Mouse (Mus musculus): ENCODE measurements around the gene Arhgap42. TPM values are rescaled to one million over a fixed set of nuclear protein-coding genes. Genes with fewer than 3 reads are reported as not detected.

The Arhgap42 gene
- polyA plus RNA-seq, 1 experiment: 12.6 TPM

- Histone ChIP-seq H3K4me3 (ENCODE audit: insufficient read depth, low read depth, low read length) (no peak overlapping the region), H3K4me1 (ENCODE audit: control insufficient read depth, insufficient read depth, low read length) (no peaks in the 10 kb centered on the region), H3K36me3 (ENCODE audit: control insufficient read depth, insufficient read depth, low read length) (no peaks in the 10 kb centered on the region), H3K27ac (ENCODE audit: insufficient read depth, low read depth, low read length) (no peak overlapping the region), H3K27me3 (replicated peaks; ENCODE audit: control insufficient read depth, insufficient read depth, low read length) (no peaks in the 10 kb centered on the region)
- DNase-seq: no peak
- TF ChIP-seq CTCF (conservative IDR thresholded peaks at IDR 0.05; ENCODE audit: insufficient read depth, insufficient read length, low read depth, low read length) (no peak), POLR2A (IDR thresholded peaks at IDR 0.05; ENCODE audit: low read depth, low read length) (no peak)
These were observed 186.0 kb downstream of the Arhgap42 start for GRCm38 (mm10) chr9:9052920-9053319.

GRCm38 (mm10) chr9:9051184-9051583 lies 187.7 kb downstream of the Arhgap42 start:
- WGBS: 50% methylated on average over 5 of the region's 5 CpGs
- peak; percentile 56 for DNase-seq
- H3K27ac ChIP-seq (ENCODE audit: insufficient read depth, low read depth, low read length): no peak overlapping the region
- H3K36me3 ChIP-seq (ENCODE audit: control insufficient read depth, insufficient read depth, low read length): no peaks in the 10 kb centered on the region
- peak; percentile 37 for TF ChIP-seq CTCF (conservative IDR thresholded peaks at IDR 0.05; ENCODE audit: insufficient read depth, insufficient read length, low read depth, low read length)
- no peak for TF ChIP-seq POLR2A (IDR thresholded peaks at IDR 0.05; ENCODE audit: low read depth, low read length)
- H3K4me1 ChIP-seq (ENCODE audit: control insufficient read depth, insufficient read depth, low read length): no peaks in the 10 kb centered on the region
- no peak overlapping the region for H3K4me3 ChIP-seq (ENCODE audit: insufficient read depth, low read depth, low read length)
- H3K27me3 ChIP-seq (replicated peaks; ENCODE audit: control insufficient read depth, insufficient read depth, low read length): no peaks in the 10 kb centered on the region

GRCm38 (mm10) chr9:9049202-9049601 lies 189.7 kb downstream of the Arhgap42 start:
- Histone ChIP-seq H3K4me3 (ENCODE audit: insufficient read depth, low read depth, low read length) (no peak overlapping the region), H3K27me3 (replicated peaks; ENCODE audit: control insufficient read depth, insufficient read depth, low read length) (no peaks in the 10 kb centered on the region), H3K4me1 (ENCODE audit: control insufficient read depth, insufficient read depth, low read length) (no peaks in the 10 kb centered on the region), H3K27ac (ENCODE audit: insufficient read depth, low read depth, low read length) (no peak overlapping the region), H3K36me3 (ENCODE audit: control insufficient read depth, insufficient read depth, low read length) (no peaks in the 10 kb centered on the region)
- 67% methylated on average over 3 of the region's 3 CpGs for WGBS
- TF ChIP-seq POLR2A (IDR thresholded peaks at IDR 0.05; ENCODE audit: low read depth, low read length): no peak
- TF ChIP-seq CTCF (conservative IDR thresholded peaks at IDR 0.05; ENCODE audit: insufficient read depth, insufficient read length, low read depth, low read length): no peak
- DNase-seq: peak; percentile 35

GRCm38 (mm10) chr9:9041009-9041408 lies 197.9 kb downstream of the Arhgap42 start:
- WGBS: 92% methylated on average over 7 of the region's 7 CpGs
- TF ChIP-seq CTCF (conservative IDR thresholded peaks at IDR 0.05; ENCODE audit: insufficient read depth, insufficient read length, low read depth, low read length) (no peak), POLR2A (IDR thresholded peaks at IDR 0.05; ENCODE audit: low read depth, low read length) (no peak)
- H3K27ac ChIP-seq (ENCODE audit: insufficient read depth, low read depth, low read length): no peak overlapping the region
- DNase-seq: no peak
- no peak overlapping the region for H3K4me3 ChIP-seq (ENCODE audit: insufficient read depth, low read depth, low read length)
- H3K4me1 ChIP-seq (ENCODE audit: control insufficient read depth, insufficient read depth, low read length): peaks cover 3% of the 10 kb centered on the region; the same call in 1 of the 2 replicates
- no peaks in the 10 kb centered on the region for H3K27me3 ChIP-seq (replicated peaks; ENCODE audit: control insufficient read depth, insufficient read depth, low read length)
- H3K36me3 ChIP-seq (ENCODE audit: control insufficient read depth, insufficient read depth, low read length): no peaks in the 10 kb centered on the region

- DNase-seq: peak; percentile 21
- 55% methylated on average over 3 of the region's 3 CpGs for WGBS
- Histone ChIP-seq H3K4me3 (ENCODE audit: insufficient read depth, low read depth, low read length) (no peak overlapping the region), H3K27me3 (replicated peaks; ENCODE audit: control insufficient read depth, insufficient read depth, low read length) (no peaks in the 10 kb centered on the region), H3K36me3 (ENCODE audit: control insufficient read depth, insufficient read depth, low read length) (no peaks in the 10 kb centered on the region; the same call in 1 of the 2 replicates), H3K27ac (ENCODE audit: insufficient read depth, low read depth, low read length) (no peak overlapping the region), H3K4me1 (ENCODE audit: control insufficient read depth, insufficient read depth, low read length) (peaks cover 3% of the 10 kb centered on the region; the same call in 1 of the 2 replicates)
- no peak for TF ChIP-seq CTCF (conservative IDR thresholded peaks at IDR 0.05; ENCODE audit: insufficient read depth, insufficient read length, low read depth, low read length)
- no peak for TF ChIP-seq POLR2A (IDR thresholded peaks at IDR 0.05; ENCODE audit: low read depth, low read length)
These were observed 201.8 kb downstream of the Arhgap42 start for GRCm38 (mm10) chr9:9037017-9037671.

- TF ChIP-seq POLR2A (IDR thresholded peaks at IDR 0.05; ENCODE audit: low read depth, low read length) (no peak), CTCF (conservative IDR thresholded peaks at IDR 0.05; ENCODE audit: insufficient read depth, insufficient read length, low read depth, low read length) (no peak)
- Histone ChIP-seq H3K27me3 (replicated peaks; ENCODE audit: control insufficient read depth, insufficient read depth, low read length) (no peaks in the 10 kb centered on the region), H3K4me1 (ENCODE audit: control insufficient read depth, insufficient read depth, low read length) (no peaks in the 10 kb centered on the region), H3K4me3 (ENCODE audit: insufficient read depth, low read depth, low read length) (no peak overlapping the region), H3K36me3 (ENCODE audit: control insufficient read depth, insufficient read depth, low read length) (no peaks in the 10 kb centered on the region; the same call in none of the 2 replicates), H3K27ac (ENCODE audit: insufficient read depth, low read depth, low read length) (no peak overlapping the region)
- DNase-seq: no peak
- WGBS: 87% methylated on average over 3 of the region's 3 CpGs
These were observed 211.0 kb downstream of the Arhgap42 start for GRCm38 (mm10) chr9:9027904-9028303.

- H3K36me3 ChIP-seq (ENCODE audit: control insufficient read depth, insufficient read depth, low read length): no peaks in the 10 kb centered on the region; the same call in none of the 2 replicates
- no peaks in the 10 kb centered on the region for H3K27me3 ChIP-seq (replicated peaks; ENCODE audit: control insufficient read depth, insufficient read depth, low read length)
- H3K27ac ChIP-seq (ENCODE audit: insufficient read depth, low read depth, low read length): no peak overlapping the region
- DNase-seq: no peak
- 24% methylated on average over 5 of the region's 5 CpGs for WGBS
- no peak overlapping the region for H3K4me3 ChIP-seq (ENCODE audit: insufficient read depth, low read depth, low read length)
- no peaks in the 10 kb centered on the region for H3K4me1 ChIP-seq (ENCODE audit: control insufficient read depth, insufficient read depth, low read length)
- TF ChIP-seq CTCF (conservative IDR thresholded peaks at IDR 0.05; ENCODE audit: insufficient read depth, insufficient read length, low read depth, low read length) (no peak), POLR2A (IDR thresholded peaks at IDR 0.05; ENCODE audit: low read depth, low read length) (no peak)
These were observed 211.5 kb downstream of the Arhgap42 start for GRCm38 (mm10) chr9:9027445-9027844.
